Mouse (Mus musculus) T-cell, adult 2 months (primary cell): ENCODE results near the gene Ap1m1.

ENCODE experiments used
- DNase-seq: peaks from one replicate; pipeline ENCODE4 v3.0.0; 2022; ENCODE audit warnings: low spot score

Gene Ap1m1

DNA sequence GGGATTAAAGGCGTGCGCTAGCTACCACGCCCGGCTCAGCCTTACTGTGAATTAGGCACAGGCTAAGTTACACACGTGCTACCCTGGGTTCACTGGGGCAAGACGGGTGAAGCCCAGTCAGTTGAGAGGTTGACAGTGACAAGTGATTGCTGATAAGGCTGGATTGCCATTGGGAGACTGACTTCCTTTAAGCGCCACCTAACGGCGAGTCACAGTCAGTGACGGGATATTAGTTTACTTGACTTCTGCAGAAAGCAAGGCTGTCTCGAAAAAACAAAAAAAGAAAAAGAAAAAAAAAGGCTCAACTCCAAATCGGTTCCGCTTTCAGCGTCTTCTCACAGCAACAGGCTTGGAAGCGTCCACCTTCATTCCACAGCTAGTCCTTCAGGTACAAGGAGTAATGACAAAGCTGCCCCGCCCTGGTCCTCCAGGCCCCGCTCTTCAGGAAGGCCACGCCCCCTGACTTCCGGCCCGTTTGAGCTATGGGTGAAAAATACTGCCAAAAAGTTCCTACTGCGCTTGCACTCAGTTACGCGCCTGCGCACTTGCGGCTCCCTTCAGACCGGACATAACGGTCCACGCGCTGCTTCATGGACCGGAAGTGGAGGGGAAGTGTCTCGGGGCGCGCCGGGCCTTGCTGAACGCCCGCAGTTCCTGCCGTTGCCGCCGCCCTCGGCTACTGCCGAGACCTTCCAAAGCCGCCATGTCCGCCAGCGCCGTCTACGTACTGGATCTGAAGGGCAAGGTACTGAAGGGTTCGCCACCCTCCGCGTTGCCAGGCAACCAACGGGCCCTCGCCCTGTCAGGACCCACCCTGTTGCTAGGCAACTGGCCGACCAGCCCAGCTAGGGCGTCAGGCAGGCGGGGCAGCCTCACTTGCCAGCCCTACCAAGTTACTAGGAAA lies at the start of gene Ap1m1:
TSS of gene Ap1m1 (plus strand) at position 520 of the 904 bp plus-strand sequence.
- peak; percentile 97 for DNase-seq

DNA sequence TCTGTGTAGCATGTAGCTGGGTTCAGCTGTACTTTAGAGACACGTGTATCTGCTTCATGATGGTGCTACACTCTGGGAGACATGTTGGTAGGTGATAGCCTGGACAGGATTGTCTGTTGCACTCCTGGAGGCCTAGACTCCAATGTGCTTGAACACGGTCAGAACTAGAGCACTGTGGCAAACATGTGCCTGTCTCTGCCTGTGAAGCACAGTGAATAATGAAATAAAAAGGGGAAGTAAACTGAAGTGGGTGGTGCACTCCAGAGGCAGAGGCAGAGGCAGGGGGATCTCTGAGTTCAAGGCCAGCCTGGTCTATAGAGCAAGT lies 49.6 kb upstream of the Ap1m1 start:
- no peak for DNase-seq

DNA sequence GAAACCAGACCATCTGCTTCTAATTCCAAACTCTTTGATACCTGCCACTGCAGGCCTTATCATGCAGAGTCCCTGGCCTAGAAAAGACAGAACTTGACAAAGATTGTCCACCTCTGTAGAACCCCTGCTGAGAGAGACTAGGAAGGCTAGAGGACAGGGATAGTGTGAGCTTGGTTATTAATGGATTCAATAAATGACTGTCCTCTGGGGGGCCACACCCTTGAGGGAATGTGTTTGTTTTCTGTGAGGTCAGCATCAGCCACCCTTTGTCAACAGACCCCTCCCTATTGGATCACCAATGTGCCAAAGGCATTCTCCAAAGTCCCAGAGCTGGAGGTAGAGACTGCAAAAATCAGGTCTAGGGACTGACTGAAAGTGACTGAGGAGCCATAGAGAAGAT lies 47.8 kb upstream of the Ap1m1 start:
- DNase-seq = no peak

DNA sequence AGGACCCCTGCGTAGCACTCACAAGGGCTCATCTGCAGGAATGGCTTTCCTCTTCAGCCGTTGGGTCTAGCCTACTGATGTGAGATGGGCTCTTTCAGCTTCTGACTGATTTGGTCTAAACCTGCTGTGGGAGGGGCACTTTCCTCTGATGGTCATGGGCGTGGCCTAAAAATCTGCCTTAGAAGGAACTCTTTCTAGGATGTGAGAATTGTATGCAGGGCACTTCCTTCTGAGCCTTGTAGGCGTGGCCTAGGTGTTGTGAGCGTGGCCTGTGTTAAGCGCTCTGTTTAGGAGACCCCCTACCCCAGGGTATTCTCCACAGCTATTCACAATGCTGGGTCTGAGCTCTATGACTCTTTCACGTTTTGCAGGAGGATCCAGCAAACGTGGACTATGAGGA lies 41.8 kb upstream of the Ap1m1 start:
- no peak for DNase-seq

- no peak for DNase-seq
Observed at GRCm38 (mm10) chr8:72208582-72208981, 31.2 kb upstream of the Ap1m1 start.

DNA sequence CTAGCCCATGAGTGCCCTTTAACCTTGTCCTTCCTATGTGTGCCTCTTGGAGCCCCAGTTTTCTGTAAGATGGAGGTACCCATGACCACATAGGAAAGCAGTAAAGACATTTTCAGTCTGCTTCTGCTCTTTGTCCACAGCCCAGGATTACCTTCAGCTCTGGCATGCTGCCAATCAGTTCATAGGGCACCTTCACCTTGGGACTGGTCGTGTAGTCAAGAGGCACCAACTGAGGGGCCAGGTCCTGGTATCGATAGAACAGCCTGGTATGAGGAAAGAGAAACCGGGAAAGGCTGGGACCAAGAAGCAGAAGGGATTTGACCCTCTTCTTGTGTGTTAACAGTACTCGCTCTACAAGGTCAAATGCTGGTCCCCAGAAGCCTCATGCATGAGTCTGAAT lies 29.6 kb upstream of the Ap1m1 start:
- no peak for DNase-seq

GRCm38 (mm10) chr8:72210710-72211109 lies 29.1 kb upstream of the Ap1m1 start:
- peak; percentile 40 for DNase-seq

DNA sequence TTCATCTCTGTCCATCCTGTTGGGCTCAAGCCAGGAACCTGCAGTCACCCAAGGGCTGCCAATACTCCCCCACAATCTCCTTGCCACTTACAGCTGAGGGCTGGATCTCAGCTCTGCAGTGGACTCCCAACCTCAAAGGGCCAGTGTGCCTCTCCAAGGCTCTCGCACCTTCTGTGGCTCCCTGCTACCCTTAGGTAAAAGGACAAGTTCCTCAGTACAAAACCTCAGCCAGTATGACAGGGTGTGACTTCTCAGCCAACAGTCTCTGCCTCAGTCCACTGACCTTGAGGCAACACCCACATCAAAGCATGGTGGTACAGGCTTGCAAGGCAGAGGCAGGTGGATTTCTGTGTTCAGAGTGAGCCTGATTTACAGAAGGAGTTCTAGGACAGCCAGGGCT lies 28.0 kb upstream of the Ap1m1 start:
- DNase-seq = no peak

DNA sequence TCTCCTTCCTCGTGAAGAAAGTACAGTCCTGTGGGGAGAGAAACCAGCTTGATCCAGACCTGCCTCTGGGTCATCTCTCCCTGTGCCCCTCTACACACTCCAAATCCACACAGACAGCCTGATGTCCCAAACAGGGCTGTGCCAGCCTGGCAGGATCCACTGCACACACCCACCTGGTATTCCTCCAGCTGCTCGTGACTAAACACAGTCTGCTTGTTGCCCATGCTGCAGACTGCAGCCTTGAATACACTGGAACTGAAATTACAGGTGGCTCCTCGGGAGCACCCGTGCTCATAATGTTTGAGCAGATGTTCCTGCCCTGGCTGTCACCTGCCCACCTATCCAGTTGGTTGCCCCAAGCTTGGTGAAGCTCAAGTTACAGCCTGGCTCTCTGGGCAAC lies 27.1 kb upstream of the Ap1m1 start, which contains the start of gene Cib3:
TSS of gene Cib3 (minus strand) at position 87 of the 400 bp plus-strand sequence.
- DNase-seq = no peak

DNA sequence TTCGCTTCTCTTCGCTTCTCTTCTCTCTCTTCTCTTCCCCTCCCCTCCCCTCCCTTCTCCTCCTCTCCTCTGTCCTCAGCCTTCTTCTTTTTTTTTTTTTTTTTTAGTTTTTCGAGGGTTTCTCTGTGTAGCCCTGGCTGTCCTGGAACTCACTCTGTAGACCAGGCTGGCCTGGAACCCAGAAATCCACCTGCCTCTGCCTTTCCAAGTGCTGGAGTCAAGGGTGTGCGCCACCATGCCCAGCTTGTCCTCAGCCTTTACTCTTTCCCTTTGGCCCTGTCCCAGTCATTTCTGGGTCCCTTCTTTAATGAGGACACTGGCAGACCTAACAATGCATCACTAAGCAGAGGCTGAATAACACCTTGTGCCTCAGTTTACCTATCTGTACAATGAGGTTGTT lies 26.3 kb upstream of the Ap1m1 start, which contains the start of gene Gm11034:
TSS of gene Gm11034 (minus strand) at position 101 of the 400 bp plus-strand sequence.
- no peak for DNase-seq

DNA sequence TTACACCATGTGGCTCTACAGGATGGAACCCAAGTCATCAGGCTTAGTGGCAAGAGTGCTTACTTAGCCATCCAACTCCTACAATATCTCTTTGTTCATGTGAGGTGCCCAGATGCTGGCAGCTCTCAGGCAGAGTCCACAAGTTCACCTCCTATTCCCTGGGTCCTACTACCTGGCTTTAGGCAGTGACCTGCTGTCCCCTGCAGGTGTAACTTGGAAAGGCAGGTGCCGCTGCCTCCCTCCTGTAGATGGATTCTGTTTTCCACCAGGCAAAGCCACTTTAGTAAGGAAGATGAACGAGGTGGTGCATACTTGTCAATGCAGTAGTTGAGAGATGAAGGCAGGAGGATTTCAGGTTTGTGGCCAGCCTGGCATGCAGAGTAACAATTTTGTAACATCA lies 24.8 kb upstream of the Ap1m1 start:
- peak; percentile 42 for DNase-seq

GRCm38 (mm10) chr8:72215871-72216270 lies 23.9 kb upstream of the Ap1m1 start:
- peak; percentile 52 for DNase-seq

DNA sequence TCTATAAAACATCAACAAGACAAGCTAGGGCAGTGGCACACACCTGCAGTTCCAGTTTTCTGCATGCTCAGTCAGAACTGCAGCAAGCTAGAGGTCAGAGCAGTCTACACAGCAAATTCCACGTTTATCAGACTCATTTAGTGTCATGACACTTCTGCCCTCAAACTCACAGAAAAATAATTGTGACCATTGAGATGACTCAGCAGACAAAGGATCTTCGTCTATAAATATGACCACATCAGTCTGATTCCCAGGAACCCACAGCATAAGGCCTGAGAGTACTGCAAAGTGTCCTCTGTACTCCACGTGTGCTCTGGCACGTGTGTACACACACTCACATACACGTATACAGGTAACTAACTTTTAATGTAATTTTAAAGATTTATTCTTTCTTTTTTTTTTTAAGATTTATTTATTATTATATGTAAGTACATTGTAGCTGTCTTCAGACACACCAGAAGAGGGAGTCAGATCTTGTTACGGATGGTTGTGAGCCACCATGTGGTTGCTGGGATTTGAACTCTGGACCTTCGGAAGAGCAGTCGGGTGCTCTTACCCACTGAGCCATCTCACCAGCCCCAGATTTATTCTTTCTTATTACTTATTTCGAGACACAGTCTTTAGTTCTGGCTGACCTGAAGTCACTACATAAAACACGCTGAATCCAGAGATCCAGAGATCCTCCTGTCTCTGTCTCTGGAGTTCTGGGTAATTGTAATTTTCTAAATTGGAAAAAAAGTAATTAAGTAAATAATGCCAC lies 20.9 kb upstream of the Ap1m1 start:
- no peak for DNase-seq

GRCm38 (mm10) chr8:72219541-72220363 lies 20.1 kb upstream of the Ap1m1 start, which contains the start of gene Fam32a:
Gene Fam32a, plus strand, starts transcription at chr8:72219730.
- peak; percentile 91 for DNase-seq

DNA sequence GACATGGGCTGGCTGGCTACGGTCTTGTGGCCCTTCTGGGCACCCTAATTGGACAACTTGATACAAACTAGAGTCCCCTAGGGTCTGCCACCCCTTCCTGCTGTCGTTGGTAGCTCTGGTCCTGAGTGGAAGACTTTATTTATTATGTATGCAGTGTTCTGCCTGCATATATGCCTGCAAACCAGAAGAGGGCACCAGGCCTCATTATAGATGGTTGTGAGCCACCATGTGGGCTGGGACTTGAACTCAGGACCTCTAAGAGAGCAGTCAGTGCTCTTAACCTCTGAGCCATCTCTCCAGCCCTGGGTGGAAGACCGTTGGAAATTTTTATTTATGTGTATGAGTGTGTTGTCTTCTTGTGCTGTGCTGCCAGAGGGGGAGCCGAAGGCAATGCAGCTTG lies 19.1 kb upstream of the Ap1m1 start:
- DNase-seq = no peak

DNA sequence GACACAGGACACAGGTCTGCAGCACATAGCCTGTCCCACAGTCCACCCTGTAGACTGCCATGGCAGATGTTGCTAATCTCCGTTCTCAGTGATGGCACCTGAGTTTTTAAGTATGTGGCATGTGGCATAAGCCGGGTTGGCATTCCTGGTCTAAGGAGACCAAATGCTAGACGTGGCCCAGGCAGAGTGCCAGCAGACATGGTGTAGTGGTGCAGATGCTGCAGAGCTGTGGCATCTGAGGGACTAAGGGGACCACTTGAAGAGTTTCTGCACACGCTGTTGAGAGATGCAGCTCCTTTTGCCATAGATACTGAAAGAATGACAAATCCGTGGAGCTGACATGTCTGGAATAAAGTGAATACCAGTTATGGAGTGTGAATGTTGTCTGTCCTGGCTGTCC lies 17.2 kb upstream of the Ap1m1 start:
- no peak for DNase-seq

DNA sequence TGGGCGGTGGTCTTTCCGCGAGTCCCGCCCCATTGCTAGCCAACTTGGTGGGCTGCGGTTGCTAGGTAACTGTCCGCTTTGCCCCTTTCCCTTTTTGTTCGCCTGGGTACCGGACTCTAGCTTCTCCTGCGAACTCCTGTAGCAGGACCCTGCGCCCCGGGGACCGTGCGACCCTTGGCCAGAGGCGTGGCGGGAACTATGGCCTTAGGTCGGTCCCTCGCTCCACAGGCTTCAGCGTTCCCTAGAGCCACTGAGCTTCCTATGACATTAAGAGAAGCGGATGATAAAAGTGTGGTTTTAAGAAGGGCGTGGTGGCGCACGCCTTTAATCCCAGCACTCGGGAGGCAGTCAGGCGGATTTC lies 565 bp downstream of the Ap1m1 start:
- no peak for DNase-seq

- DNase-seq = no peak
Observed at GRCm38 (mm10) chr8:72240951-72241350, 1.1 kb downstream of the Ap1m1 start.

DNA sequence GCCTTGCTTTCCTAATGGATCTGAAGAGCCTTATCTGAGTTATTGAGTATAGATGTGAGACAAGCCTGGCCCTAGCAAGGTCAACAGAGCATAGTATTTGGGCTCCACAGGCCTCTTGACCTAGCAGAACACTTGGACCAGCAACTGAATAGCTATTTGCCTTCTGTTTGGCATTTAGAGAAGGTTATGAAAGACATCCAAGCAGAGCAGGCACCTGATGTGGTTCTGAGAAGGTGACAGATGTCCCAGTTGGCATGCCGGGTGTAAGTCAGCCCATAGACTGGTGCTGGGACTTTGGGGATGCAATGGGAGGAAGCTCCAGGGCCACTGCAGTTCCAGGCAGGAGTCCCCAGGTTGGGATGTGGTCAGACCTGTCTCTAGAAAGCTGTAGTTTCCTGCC lies 2.4 kb downstream of the Ap1m1 start:
- DNase-seq = no peak

- no peak for DNase-seq
Observed at GRCm38 (mm10) chr8:72244610-72245009, 4.8 kb downstream of the Ap1m1 start.

DNA sequence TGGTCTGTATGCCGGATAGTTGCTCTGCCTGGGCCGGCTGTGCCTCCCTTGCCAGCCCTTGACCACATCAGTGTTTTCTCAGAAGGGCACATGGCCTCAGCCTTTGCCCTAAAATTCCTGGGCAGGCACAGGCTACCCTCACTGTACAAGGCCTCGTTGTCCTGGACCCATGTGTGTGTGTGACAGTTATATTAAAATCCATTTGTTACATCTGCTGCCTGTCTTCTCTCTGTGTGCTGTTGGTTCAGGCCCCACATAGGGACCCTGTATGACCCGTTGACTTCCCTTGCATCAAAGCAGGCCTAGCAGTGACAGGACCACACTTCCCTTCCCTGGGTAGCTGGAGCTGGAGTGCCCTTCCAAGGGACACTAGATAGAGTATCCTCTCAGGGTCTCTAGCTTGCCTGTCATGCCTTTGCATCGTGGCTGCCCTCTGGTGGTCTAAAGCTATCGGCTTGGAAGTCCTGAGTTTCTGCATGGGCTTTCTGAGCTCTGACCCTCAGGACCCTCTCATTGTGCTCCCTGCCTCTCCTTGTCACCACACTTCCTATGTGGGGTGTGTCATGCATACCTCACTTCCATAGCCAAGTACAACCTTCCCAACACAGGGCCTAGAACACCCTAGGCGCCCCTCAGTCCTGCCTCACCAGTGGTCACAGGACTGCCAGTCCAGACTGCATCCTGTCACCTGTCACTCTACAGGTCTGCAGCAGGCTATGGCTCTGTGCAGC lies 17.5 kb downstream of the Ap1m1 start:
- no peak for DNase-seq

DNA sequence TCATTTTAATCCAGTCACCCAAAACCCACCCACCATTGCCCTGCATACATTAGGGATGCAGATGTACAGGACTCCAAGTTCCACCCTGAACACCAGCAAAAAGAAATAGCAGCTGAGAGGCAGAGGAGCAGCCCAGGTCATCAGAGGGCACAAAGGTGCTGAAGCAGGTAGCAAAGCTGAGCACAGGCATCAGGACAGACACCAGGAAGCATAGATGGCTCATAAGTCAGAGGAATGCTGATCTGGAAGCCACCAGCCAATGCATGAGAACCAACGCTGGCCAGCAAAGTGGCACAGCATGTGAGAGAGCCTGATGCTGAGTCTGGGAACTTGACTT lies 18.1 kb downstream of the Ap1m1 start:
- no peak for DNase-seq
